Mouse (Mus musculus): ENCODE results near the gene Trim67. TPM values are rescaled to one million over a fixed set of nuclear protein-coding genes. Genes with fewer than 3 reads are reported as not detected.

Gene Trim67
- polyA plus RNA-seq, 1 experiment: not detected

DNA sequence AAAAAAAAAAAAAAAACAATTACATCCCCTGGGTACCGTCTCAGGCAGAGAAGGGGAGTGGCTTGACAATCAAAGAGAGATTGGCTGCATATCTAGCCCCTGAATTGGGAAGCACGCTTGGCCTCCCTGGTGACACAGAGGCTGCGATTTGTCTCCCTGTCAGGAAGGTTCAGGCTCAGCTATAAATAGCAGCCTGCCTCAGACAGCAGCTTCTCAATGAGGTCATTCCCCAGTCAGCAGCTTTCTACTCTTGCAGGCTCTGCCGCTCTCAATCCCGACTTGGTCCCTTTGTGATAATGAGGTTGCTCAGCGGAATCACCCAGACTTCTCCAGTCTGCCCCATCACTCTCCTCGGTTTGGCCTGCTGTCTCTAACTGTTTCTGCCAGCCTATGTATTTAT, 12.7 kb upstream of the Trim67 start:
- TF ChIP-seq POLR2A (IDR thresholded peaks at IDR 0.05; ENCODE audit: low read depth, low read length) (no peak), CTCF (IDR thresholded peaks at IDR 0.05; ENCODE audit: extremely low read depth, insufficient read depth, insufficient read length, insufficient replicate concordance) (no peak)
- 10% methylated on average over 7 of the region's 7 CpGs for WGBS
- no peak overlapping the region for H3K4me3 ChIP-seq (ENCODE audit: extremely low read depth, insufficient read depth, insufficient read length)
- no peaks in the 10 kb centered on the region for H3K4me1 ChIP-seq (ENCODE audit: control insufficient read depth, insufficient read depth, insufficient read length)
- no peaks in the 10 kb centered on the region; the same call in 1 of the 2 replicates for H3K27me3 ChIP-seq (ENCODE audit: control insufficient read depth, insufficient read depth, low read length)
- no peak for DNase-seq (ENCODE audit: low read depth in 1 of 2, low spot score in 2 of 2)
- H3K36me3 ChIP-seq (ENCODE audit: control insufficient read depth, insufficient read depth, low read length): no peaks in the 10 kb centered on the region
- no peak overlapping the region for H3K27ac ChIP-seq (ENCODE audit: insufficient read depth, low read length)

DNA sequence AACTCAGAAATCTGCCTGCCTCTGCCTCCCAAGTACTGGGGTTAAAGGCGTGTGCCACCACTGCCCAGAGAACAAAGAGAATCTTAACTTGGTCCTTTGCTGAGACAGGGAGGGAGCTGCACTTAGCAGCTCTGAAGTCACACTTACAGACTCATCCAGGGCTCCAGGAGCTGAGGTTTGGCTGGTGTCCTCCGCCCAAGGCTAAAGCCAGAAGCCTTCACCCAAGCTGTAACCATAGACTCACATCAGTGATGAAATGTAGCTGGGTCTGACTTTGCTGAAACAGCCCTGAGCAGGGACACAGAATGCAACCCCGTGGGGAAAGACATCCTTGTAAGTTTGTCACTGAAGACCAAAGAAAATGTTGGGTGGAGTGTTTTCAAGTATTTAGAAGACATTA, 10.5 kb upstream of the Trim67 start:
- H3K27ac ChIP-seq (ENCODE audit: insufficient read depth, low read length): no peak overlapping the region
- no peaks in the 10 kb centered on the region; the same call in 1 of the 2 replicates for H3K27me3 ChIP-seq (ENCODE audit: control insufficient read depth, insufficient read depth, low read length)
- no peak overlapping the region for H3K4me3 ChIP-seq (ENCODE audit: extremely low read depth, insufficient read depth, insufficient read length)
- WGBS: 79% methylated on average over 3 of the region's 3 CpGs
- TF ChIP-seq POLR2A (IDR thresholded peaks at IDR 0.05; ENCODE audit: low read depth, low read length): no peak
- TF ChIP-seq CTCF (IDR thresholded peaks at IDR 0.05; ENCODE audit: extremely low read depth, insufficient read depth, insufficient read length, insufficient replicate concordance): no peak
- H3K36me3 ChIP-seq (ENCODE audit: control insufficient read depth, insufficient read depth, low read length): no peaks in the 10 kb centered on the region
- no peak for DNase-seq (ENCODE audit: low read depth in 1 of 2, low spot score in 2 of 2)
- H3K4me1 ChIP-seq (ENCODE audit: control insufficient read depth, insufficient read depth, insufficient read length): no peaks in the 10 kb centered on the region

DNA sequence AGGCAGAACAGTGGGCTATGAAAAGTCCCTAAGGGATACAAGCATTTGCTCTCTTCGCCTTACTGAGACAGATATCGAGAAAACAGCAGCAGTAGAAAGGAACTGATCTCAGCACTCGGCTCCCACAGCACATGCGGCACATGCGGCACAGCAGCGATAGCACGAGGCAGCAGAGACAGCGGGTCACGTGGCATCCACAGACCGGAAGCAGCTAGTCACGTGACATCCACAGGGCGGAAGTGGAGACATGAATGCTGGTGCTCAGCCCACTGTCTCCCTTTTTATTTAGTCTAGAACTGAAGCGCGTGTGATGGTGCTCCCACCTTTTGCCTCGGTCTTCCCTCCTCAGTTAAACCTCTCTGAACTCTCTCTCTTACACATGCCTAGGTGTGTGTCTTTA, 9.7 kb upstream of the Trim67 start:
- no peak for TF ChIP-seq POLR2A (IDR thresholded peaks at IDR 0.05; ENCODE audit: low read depth, low read length)
- no peaks in the 10 kb centered on the region for H3K4me1 ChIP-seq (ENCODE audit: control insufficient read depth, insufficient read depth, insufficient read length)

DNA sequence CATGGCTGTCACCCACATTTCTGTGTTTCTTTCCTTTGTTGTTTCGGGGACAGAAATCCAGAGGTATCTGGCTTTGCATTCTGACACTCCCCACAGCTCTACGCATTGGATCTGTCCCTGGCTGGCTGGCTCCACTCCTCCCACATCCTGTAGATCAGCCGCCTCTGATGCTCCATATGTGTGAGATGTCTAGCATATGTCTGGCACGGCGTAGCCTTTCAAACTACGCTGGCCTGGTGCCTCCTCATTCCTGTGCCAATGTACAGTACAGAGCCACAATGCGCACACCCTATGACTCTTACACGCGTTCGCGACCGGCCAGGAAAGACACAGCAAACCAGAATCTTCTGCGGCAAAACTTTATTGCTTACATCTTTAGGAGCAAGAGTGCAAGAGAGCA, 8.3 kb upstream of the Trim67 start:
- Histone ChIP-seq H3K27me3 (ENCODE audit: control insufficient read depth, insufficient read depth, low read length) (no peaks in the 10 kb centered on the region; the same call in 1 of the 2 replicates), H3K27ac (ENCODE audit: insufficient read depth, low read length) (no peak overlapping the region), H3K4me3 (ENCODE audit: extremely low read depth, insufficient read depth, insufficient read length) (no peak overlapping the region), H3K4me1 (ENCODE audit: control insufficient read depth, insufficient read depth, insufficient read length) (no peaks in the 10 kb centered on the region), H3K36me3 (ENCODE audit: control insufficient read depth, insufficient read depth, low read length) (no peaks in the 10 kb centered on the region)
- TF ChIP-seq CTCF (IDR thresholded peaks at IDR 0.05; ENCODE audit: extremely low read depth, insufficient read depth, insufficient read length, insufficient replicate concordance) (no peak), POLR2A (IDR thresholded peaks at IDR 0.05; ENCODE audit: low read depth, low read length) (no peak)
- 89% methylated on average over 13 of the region's 13 CpGs for WGBS
- no peak for DNase-seq (ENCODE audit: low read depth in 1 of 2, low spot score in 2 of 2)

More for the DNA sequence above, 9.7 kb upstream of the Trim67 start:
- Histone ChIP-seq H3K27me3 (ENCODE audit: control insufficient read depth, insufficient read depth, low read length) (no peaks in the 10 kb centered on the region; the same call in 1 of the 2 replicates), H3K27ac (ENCODE audit: insufficient read depth, low read length) (no peak overlapping the region), H3K4me3 (ENCODE audit: extremely low read depth, insufficient read depth, insufficient read length) (no peak overlapping the region), H3K36me3 (ENCODE audit: control insufficient read depth, insufficient read depth, low read length) (no peaks in the 10 kb centered on the region)
- no peak for DNase-seq (ENCODE audit: low read depth in 1 of 2, low spot score in 2 of 2)
- WGBS: 91% methylated on average over 15 of the region's 15 CpGs

DNA sequence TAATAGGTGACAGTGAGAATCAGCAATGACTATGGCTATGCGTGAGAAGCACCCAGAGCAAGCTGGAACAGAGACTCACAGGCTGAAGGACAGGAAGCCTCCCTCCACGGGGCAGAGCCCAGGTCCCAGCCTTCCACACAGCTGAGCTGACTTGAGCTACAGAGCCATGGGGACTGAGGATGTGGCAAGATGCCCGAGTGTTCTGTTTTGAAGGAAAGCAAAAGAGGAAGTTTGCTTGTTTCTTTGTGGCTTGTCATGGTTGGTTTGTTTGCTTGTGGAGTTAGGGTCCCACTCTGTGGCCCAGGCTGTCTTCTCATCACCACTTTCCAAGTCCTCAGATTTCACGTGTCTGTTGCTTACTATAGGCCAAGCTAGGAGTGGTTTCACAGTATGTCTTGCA, 2.2 kb upstream of the Trim67 start:
- no peak for DNase-seq (ENCODE audit: low read depth in 1 of 2, low spot score in 2 of 2)
- WGBS: 23% methylated on average over 4 of the region's 4 CpGs
- TF ChIP-seq CTCF (IDR thresholded peaks at IDR 0.05; ENCODE audit: extremely low read depth, insufficient read depth, insufficient read length, insufficient replicate concordance): no peak
- peaks cover 16% of the 10 kb centered on the region for H3K4me1 ChIP-seq (ENCODE audit: control insufficient read depth, insufficient read depth, insufficient read length)
- no peaks in the 10 kb centered on the region for H3K36me3 ChIP-seq (ENCODE audit: control insufficient read depth, insufficient read depth, low read length)
- peaks cover 23% of the 10 kb centered on the region for H3K27me3 ChIP-seq (ENCODE audit: control insufficient read depth, insufficient read depth, low read length)
- H3K4me3 ChIP-seq (ENCODE audit: extremely low read depth, insufficient read depth, insufficient read length): no peak overlapping the region
- no peak overlapping the region for H3K27ac ChIP-seq (ENCODE audit: insufficient read depth, low read length)

DNA sequence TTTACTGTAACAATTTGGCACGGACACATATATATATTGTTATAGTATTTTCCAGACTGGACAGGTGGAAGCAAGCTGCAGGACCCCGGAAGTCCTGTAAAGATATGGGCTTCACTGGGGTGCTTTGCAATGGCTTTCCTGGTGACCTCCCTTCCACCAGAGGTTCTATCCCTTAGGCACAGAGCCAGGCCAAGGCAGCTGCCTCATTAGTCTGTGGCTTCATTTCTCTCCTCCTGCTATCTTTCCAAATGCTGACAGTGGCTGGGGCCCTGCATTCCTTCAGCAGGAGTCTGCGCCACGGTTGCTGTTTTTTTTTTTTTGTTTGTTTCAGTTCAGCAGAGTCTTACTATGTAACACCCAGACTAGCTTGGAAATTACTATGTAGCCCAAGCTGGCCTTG, 1.1 kb upstream of the Trim67 start:
- no peak overlapping the region for H3K27ac ChIP-seq (ENCODE audit: insufficient read depth, low read length)
- WGBS: 60% methylated on average over 4 of the region's 4 CpGs
- no peak for DNase-seq (ENCODE audit: low read depth in 1 of 2, low spot score in 2 of 2)
- H3K36me3 ChIP-seq (ENCODE audit: control insufficient read depth, insufficient read depth, low read length): no peaks in the 10 kb centered on the region
- H3K27me3 ChIP-seq (ENCODE audit: control insufficient read depth, insufficient read depth, low read length): peaks cover 23% of the 10 kb centered on the region
- peaks cover 16% of the 10 kb centered on the region for H3K4me1 ChIP-seq (ENCODE audit: control insufficient read depth, insufficient read depth, insufficient read length)
- TF ChIP-seq CTCF (IDR thresholded peaks at IDR 0.05; ENCODE audit: extremely low read depth, insufficient read depth, insufficient read length, insufficient replicate concordance): no peak
- no peak for TF ChIP-seq POLR2A (IDR thresholded peaks at IDR 0.05; ENCODE audit: low read depth, low read length)
- H3K4me3 ChIP-seq (ENCODE audit: extremely low read depth, insufficient read depth, insufficient read length): no peak overlapping the region

DNA sequence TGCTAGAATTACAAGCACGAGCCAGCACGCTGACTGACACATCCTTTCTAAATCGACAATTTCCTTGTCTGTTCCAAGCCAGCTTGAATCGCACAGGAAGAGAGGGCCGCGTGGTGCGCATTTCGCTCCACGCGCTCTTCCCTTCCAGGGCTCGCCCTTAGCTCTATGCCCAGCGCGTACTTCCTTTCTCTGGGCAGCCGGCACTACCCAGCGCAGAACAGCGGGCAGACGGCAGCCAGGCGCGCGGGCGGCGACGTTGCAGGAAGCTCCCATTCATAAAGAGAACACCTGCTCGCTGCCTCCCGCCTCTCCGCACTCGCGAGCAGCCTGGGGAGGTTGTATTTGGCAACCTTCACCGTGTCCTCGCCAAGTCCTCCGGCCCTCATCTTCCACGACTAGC, 706 bp upstream of the Trim67 start:
- Histone ChIP-seq H3K4me3 (ENCODE audit: extremely low read depth, insufficient read depth, insufficient read length) (no peak overlapping the region), H3K36me3 (ENCODE audit: control insufficient read depth, insufficient read depth, low read length) (no peaks in the 10 kb centered on the region), H3K27me3 (ENCODE audit: control insufficient read depth, insufficient read depth, low read length) (peaks cover 23% of the 10 kb centered on the region), H3K4me1 (ENCODE audit: control insufficient read depth, insufficient read depth, insufficient read length) (peaks cover 16% of the 10 kb centered on the region), H3K27ac (ENCODE audit: insufficient read depth, low read length) (no peak overlapping the region)
- DNase-seq (ENCODE audit: low read depth in 1 of 2, low spot score in 2 of 2): no peak
- TF ChIP-seq POLR2A (IDR thresholded peaks at IDR 0.05; ENCODE audit: low read depth, low read length) (no peak), CTCF (IDR thresholded peaks at IDR 0.05; ENCODE audit: extremely low read depth, insufficient read depth, insufficient read length, insufficient replicate concordance) (no peak)
- 1% methylated on average over 32 of the region's 32 CpGs for WGBS
